Mouse (Mus musculus): ENCODE data around the gene Lsm7. TPM values are rescaled to one million over a fixed set of nuclear protein-coding genes. Genes with fewer than 3 reads are reported as not detected.

Gene Lsm7
- total RNA-seq, 2 experiments from 2014 or later = 51.6 to 53.3 TPM

DNA sequence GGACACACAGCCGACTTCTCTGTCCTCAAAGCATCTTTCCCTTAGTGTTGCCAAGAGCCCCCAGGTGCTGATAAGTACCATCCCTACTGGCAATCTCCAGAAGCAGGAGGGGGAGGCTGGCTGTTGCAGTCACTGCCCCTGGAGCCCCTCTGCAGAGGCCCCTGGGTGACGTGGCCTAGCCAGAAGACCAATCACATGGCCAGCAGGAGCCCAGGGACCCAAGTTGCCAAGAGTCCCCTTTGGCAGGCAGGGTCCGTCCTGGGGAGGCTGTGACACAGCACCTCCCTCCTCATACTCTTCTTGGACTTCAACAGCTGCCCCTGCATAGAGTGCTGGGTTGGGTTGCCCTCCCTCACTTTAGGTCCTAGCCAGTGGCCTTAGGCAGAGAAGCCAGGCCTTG, 52.0 kb downstream of the Lsm7 start:
- DNase-seq (ENCODE audit: low spot score in 2 of 2) = no peak
- Histone ChIP-seq H3K4me3 (no peak overlapping the region), H3K27ac (no peak overlapping the region)
- TF ChIP-seq CTCF (conservative IDR thresholded peaks at IDR 0.05) = no peak

Small RNA genes lying within 50 kb of the gene (microRNA-seq; reads per million reads assigned to microRNA genes)
- gene Mir1982 = 3.8 to 4.1 reads per million in 2 experiments

Other genes with a start within 250 kb of the Lsm7 start
- 1 to 10 TPM; 3.0 to 4.5 TPM for gene Gm49322, start 249.2 kb downstream of the Lsm7 start, total RNA-seq (2021)
- gene Csnk1g2, start 232.4 kb downstream of the Lsm7 start, total RNA-seq (2021) = 100 to 1,000 TPM; 221 to 228 TPM
- gene Btbd2, start 198.1 kb downstream of the Lsm7 start, total RNA-seq (2021) = 100 to 1,000 TPM; 102 to 105 TPM
- 10 to 100 TPM; 45.3 to 46.9 TPM for gene Mknk2, start 177.1 kb downstream of the Lsm7 start, total RNA-seq (2021)
- 10 to 100 TPM; 10.6 to 16.5 TPM for gene Mob3a, start 153.2 kb downstream of the Lsm7 start, total RNA-seq (2021)
- 10 to 100 TPM; 65.0 to 69.0 TPM for gene Izumo4, start 153.0 kb downstream of the Lsm7 start, total RNA-seq (2021)
- gene Ap3d1, start 112.9 kb downstream of the Lsm7 start, total RNA-seq (2021) = 100 to 1,000 TPM; 145 to 153 TPM
- 10 to 100 TPM; 52.0 to 63.6 TPM for gene Dot1l, start 100.0 kb downstream of the Lsm7 start, total RNA-seq (2021)
- 10 to 100 TPM; 51.7 to 55.1 TPM for gene Sf3a2, start 57.0 kb downstream of the Lsm7 start, total RNA-seq (2021)
- gene Plekhj1, start 56.6 kb downstream of the Lsm7 start, total RNA-seq (2021) = 10 to 100 TPM; 68.4 to 76.3 TPM
- 1 to 10 TPM; 2.7 to 5.3 TPM for gene Amh, start 50.0 kb downstream of the Lsm7 start, total RNA-seq (2021)
- 1 to 10 TPM; 1.9 to 2.5 TPM for gene Jsrp1, start 41.7 kb downstream of the Lsm7 start, total RNA-seq (2021)
- gene Oaz1, start 28.6 kb downstream of the Lsm7 start, total RNA-seq (2021) = 100 to 1,000 TPM; 478 to 493 TPM
- 10 to 100 TPM; 49.4 to 54.3 TPM for gene Lingo3, start 11.2 kb downstream of the Lsm7 start, total RNA-seq (2021)
- gene Sppl2b, start 66 bp upstream of the Lsm7 start, total RNA-seq (2021) = 10 to 100 TPM; 61.2 to 63.2 TPM
- under 1 TPM; 0.46 to 0.56 TPM for gene Tmprss9, start 16.6 kb upstream of the Lsm7 start, total RNA-seq (2021)
- 100 to 1,000 TPM; 134 to 145 TPM for gene Timm13, start 45.8 kb upstream of the Lsm7 start, total RNA-seq (2021)
- gene Lmnb2, start 63.0 kb upstream of the Lsm7 start, total RNA-seq (2021) = 10 to 100 TPM; 20.8 to 21.9 TPM
- gene Gadd45b, start 74.9 kb upstream of the Lsm7 start, total RNA-seq (2021) = 10 to 100 TPM; 17.0 to 17.5 TPM
- gene Gng7, start 159.7 kb upstream of the Lsm7 start, total RNA-seq (2021) = 100 to 1,000 TPM; 161 to 176 TPM
- gene Diras1, start 170.5 kb upstream of the Lsm7 start, total RNA-seq (2021) = 100 to 1,000 TPM in 1 of 2 experiments, 10 to 100 TPM in 1; 95.2 to 100 TPM
- 10 to 100 TPM; 60.8 to 66.1 TPM for gene Slc39a3, start 182.2 kb upstream of the Lsm7 start, total RNA-seq (2021)
- gene Sgta, start 205.0 kb upstream of the Lsm7 start, total RNA-seq (2021) = 100 to 1,000 TPM; 176 TPM
- gene Thop1, start 214.8 kb upstream of the Lsm7 start, total RNA-seq (2021) = 10 to 100 TPM; 52.0 to 52.6 TPM
- gene Creb3l3, start 243.7 kb upstream of the Lsm7 start, total RNA-seq (2021) = under 1 TPM; 0.20 to 0.66 TPM